Mouse (Mus musculus): ENCODE measurements at regions not wholly inside any gene's neighbourhood (a gene's known extent, or its start where the extent isn't known, plus 50 kb on each side); places are given as distances from the start of the nearest gene placed in this dataset.
A peak's percentile ranks its signal among the peaks of the same experiment; 100 is the strongest.

DNA sequence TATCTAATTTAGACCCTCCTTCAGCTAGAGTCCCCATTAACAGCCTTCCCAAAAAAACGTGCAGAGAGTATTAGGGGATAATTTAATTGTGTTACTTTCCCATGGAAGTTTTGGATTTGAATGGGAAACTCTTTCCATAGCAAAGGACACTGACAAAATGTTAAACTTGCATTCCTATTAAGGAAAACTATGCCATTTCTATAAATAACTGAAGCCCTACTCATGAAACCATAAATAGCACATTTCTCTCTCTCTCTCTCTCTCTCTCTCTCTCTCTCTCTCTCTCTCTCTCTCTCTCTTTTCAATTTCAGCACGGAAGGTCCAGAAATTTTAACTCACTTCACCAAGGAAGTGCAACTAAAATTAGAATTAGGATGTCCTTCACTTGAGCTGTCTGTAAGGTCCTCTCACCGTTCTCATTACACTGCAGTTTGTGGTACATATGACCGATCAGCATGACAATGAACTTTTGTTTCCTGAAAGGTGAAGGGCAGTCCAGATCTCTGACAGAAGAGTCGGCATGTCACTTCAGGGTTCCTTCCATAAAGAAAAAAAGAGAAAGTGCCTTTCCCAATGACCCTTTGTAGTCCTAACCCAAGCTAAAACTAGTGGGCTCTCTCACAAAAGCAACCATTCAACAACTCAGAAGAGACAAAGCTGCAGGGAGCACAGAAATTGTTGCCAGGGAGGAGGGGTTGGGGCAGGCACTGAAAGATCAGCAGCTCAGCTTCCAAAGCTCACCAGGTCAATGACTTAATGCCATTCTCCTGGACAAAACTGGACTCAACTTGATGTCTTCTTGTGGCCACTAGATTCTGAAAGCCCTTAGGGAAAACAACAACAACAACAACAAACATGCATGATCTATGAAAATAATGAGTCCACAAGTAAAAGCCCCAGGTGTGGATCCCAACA, 696.9 kb downstream of the Diaph3 start:
- no peak for DNase-seq

DNA sequence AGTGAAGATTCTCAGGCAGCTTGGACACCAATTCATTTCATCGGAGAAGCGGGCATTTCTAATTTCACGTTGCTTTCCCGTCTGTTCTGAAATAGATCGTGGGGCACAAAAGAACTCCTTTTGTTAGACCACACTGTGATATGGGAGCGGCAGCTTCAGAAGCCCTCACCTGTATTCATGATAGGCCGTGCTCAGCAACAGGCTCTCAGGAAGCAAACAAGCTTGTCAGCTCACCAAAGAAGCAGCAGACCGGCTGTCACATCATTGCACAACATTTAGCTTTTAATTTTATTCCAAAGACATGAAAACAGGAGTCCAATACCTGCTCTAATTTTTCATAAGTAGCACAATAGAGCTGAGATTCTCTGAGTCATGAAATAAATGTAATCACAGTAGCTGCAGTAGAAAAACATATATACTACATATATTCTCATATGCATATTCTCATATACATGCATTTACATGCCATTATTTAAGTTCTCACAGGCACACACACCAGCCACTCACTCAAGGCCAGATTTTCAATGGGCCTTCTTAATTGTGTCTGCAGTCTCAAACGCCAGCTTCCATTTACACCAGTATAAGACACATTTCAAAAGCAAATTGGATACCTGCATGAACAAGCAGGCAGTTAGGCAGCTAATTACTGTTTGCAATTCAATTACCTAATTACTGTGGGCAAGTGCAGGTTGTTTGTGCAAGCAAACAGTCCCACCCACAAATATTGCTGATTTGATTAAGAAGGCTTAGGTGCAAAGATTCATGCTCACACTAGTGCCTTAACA, 698.9 kb downstream of the Diaph3 start:
- no peak for DNase-seq

GRCm38 (mm10) chr14:86437383-86437782, 703.7 kb downstream of the Diaph3 start:
- peak in 1 of 2 experiments; percentile 6 for DNase-seq

DNA sequence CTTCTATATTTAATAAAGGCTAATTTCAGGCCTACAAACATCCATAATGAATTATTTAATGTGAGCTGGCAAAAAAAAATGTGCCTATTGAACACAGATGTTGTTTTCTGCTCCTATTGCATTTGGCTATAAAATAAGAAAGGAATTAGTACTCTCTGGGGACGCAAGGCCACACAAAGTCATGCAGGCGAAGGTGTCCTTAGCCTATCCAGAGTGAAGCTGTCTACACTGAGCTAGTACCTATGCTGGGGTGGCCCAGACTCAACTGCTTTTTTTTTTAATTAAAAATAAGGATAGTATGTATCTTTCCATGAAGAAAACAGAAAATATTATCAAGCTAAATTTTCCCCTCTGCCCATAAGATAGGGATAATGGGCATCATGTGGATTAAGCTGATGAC, 705.7 kb downstream of the Diaph3 start:
- no peak for DNase-seq

- DNase-seq: no peak
These were observed 709.7 kb downstream of the Diaph3 start for GRCm38 (mm10) chr14:86431215-86431816.

- DNase-seq: no peak
These were observed 719.2 kb downstream of the Diaph3 start for GRCm38 (mm10) chr14:86421881-86422280.

DNA sequence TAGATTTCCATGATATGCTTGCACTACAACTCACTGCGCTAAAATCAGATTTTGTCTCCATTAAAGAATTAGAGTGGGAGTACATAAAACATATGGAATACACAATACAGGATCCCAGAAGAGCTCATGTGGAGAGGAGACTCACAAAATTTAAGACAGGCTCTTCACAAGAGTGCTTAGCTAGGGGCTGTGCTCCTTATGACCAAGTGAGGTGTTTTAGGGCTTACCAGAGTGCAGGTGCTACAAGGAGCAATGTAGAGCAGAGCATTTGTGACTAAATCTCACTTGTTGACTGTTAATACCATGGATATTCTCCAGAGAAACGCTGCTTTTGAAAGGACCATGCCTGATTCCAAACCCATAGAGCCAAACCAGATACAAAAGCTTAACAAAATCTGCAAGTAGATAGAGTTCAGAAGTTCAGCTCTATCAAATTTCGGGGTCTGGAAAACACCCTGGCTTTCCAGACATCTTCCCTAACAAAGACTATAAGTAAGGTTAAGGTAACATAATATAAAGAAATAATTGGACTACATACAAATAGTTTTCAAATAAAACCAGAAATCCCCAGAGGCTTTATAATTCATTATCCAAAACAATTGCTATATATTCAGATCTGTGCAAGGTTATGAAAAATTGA, 721.0 kb downstream of the Diaph3 start:
- no peak for DNase-seq

GRCm38 (mm10) chr14:86396876-86397275, 744.2 kb downstream of the Diaph3 start:
- DNase-seq: no peak

DNA sequence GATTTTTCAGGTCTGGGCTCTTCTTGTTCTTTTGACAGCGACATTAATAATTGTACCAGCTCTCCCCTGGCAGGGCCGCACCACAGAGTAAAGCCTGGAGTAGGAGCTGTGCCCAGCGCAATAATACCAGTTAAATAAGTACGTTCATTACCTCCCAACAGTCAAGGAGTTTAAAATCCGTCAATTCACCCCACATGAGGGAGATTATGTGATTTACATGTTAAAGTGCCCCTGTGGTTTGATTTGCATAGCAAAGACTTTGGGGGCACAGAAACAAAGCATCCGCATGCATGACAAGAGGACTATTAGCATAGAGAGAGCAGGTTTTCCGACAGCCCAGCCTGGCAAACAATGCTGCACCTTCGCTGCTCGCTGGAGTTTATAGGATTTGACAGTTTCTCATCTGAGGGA, 745.1 kb downstream of the Diaph3 start:
- no peak for DNase-seq

DNA sequence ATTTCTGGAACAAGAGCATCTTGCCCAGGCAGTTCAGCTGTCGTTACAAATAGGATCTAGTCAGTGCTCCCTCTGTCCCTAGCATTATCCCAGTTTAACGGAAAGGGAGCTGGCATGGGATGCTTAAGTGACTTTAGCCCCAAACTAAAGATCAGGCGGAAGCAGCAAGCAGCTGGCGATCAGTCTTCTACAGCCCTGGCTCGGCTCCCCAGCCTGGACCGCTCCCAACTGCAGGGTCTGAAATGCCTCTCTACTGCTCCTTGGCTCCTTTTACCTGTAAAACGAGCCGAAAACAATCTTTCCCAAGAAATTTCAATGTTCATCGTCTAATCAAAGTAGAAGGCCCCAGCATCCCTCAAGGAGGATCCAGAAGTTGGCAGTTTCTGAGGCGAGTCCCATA, 745.5 kb downstream of the Diaph3 start:
- DNase-seq: no peak

- no peak for DNase-seq
These were observed 746.0 kb downstream of the Diaph3 start for GRCm38 (mm10) chr14:86395068-86395467.

DNA sequence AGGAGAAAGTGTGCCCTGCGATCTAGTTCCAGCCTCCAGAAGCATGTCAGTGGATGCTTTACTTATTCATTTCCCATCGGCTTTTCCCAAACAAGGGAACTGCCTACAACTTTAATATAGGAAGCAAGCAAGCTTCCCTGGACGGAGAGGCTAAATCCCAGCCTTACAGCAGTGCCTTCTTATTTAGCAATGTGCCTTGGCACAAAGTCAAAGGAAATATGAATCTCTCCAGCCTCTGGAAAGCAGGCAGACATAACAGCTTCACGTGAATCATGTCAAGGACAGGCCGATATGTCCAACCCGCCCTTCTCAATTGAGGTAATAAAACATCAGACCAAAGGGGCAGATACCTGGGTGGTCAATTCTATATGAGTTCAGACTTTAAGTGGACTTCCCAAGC, 755.9 kb downstream of the Diaph3 start:
- DNase-seq: no peak

- no peak for DNase-seq
These were observed 776.0 kb downstream of the Diaph3 start for GRCm38 (mm10) chr14:86365032-86365431.

- DNase-seq: no peak
These were observed 780.5 kb downstream of the Diaph3 start for GRCm38 (mm10) chr14:86360423-86361059.

- no peak for DNase-seq
These were observed 782.5 kb downstream of the Diaph3 start for GRCm38 (mm10) chr14:86358584-86358983.

DNA sequence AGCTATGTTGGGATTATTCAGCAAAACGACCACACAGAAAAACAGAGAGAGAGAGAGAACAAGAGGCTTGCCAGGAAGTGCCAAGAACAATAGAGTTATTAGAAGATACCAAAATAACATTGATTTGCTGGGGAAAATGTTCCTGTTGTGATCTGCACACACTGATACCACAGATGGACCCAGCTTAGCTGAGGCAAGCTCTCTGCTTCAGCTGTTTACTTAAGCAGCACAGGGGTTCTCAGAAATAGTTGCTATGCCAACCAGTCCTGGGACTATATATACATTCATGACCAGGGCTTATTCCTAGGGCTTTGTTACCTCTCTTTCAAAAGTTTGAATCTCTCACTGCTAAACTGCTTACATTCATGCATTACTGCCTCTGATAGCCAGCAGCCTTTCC, 790.5 kb downstream of the Diaph3 start:
- DNase-seq: no peak

- DNase-seq: peak; percentile 3 to 47
These were observed 802.0 kb downstream of the Diaph3 start for GRCm38 (mm10) chr14:86339007-86339406.

- no peak for DNase-seq
These were observed 804.0 kb downstream of the Diaph3 start for GRCm38 (mm10) chr14:86337052-86337451.

- no peak for DNase-seq
These were observed 805.8 kb downstream of the Diaph3 start for GRCm38 (mm10) chr14:86335284-86335683.

GRCm38 (mm10) chr14:86329176-86329575, 811.9 kb downstream of the Diaph3 start:
- no peak for DNase-seq

- DNase-seq: no peak
These were observed 813.4 kb downstream of the Diaph3 start for GRCm38 (mm10) chr14:86327646-86328045.

GRCm38 (mm10) chr14:86322365-86322764, 818.7 kb downstream of the Diaph3 start:
- DNase-seq: peak in 1 of 2 experiments; percentile 25

All from heart, adult 18-20 months (tissue).